Mouse (Mus musculus): ENCODE results near the gene Olfr178. TPM values are rescaled to one million over a fixed set of nuclear protein-coding genes. Genes with fewer than 3 reads are reported as not detected.

The Olfr178 gene
- not detected in 3 replicates for total RNA-seq (2017)

GRCm38 (mm10) chr16:58891963-58892362 lies at the start of gene Olfr178:
Gene Olfr178, minus strand, starts transcription at chr16:58892063.
- no peak for ATAC-seq (replicated peaks; ENCODE audit: insufficient number of reproducible peaks, low FRiP score, low TSS enrichment, poor library complexity, severe bottlenecking)

GRCm38 (mm10) chr16:58929292-58929691 lies 37.4 kb upstream of the Olfr178 start, which contains the start of gene Olfr180:
Gene Olfr180, minus strand, starts transcription at chr16:58929392.
- ATAC-seq (replicated peaks; ENCODE audit: insufficient number of reproducible peaks, low FRiP score, low TSS enrichment, poor library complexity, severe bottlenecking) = no peak

- no peak for ATAC-seq (replicated peaks; ENCODE audit: insufficient number of reproducible peaks, low FRiP score, low TSS enrichment, poor library complexity, severe bottlenecking)
These were observed 36.8 kb upstream of the Olfr178 start, which contains the start of gene Olfr181 for GRCm38 (mm10) chr16:58928655-58929054. Gene Olfr181, minus strand, starts transcription at chr16:58928755.

GRCm38 (mm10) chr16:58884416-58884815 lies 7.4 kb downstream of the Olfr178 start:
- no peak for ATAC-seq (replicated peaks; ENCODE audit: insufficient number of reproducible peaks, low FRiP score, low TSS enrichment, poor library complexity, severe bottlenecking)

GRCm38 (mm10) chr16:58874668-58875067 lies 17.2 kb downstream of the Olfr178 start, which contains the start of gene Olfr177:
Gene Olfr177, minus strand, starts transcription at chr16:58874768.
- no peak for ATAC-seq (replicated peaks; ENCODE audit: insufficient number of reproducible peaks, low FRiP score, low TSS enrichment, poor library complexity, severe bottlenecking)

GRCm38 (mm10) chr16:58861479-58861878 lies 30.4 kb downstream of the Olfr178 start:
- ATAC-seq (replicated peaks; ENCODE audit: insufficient number of reproducible peaks, low FRiP score, low TSS enrichment, poor library complexity, severe bottlenecking) = no peak

DNA sequence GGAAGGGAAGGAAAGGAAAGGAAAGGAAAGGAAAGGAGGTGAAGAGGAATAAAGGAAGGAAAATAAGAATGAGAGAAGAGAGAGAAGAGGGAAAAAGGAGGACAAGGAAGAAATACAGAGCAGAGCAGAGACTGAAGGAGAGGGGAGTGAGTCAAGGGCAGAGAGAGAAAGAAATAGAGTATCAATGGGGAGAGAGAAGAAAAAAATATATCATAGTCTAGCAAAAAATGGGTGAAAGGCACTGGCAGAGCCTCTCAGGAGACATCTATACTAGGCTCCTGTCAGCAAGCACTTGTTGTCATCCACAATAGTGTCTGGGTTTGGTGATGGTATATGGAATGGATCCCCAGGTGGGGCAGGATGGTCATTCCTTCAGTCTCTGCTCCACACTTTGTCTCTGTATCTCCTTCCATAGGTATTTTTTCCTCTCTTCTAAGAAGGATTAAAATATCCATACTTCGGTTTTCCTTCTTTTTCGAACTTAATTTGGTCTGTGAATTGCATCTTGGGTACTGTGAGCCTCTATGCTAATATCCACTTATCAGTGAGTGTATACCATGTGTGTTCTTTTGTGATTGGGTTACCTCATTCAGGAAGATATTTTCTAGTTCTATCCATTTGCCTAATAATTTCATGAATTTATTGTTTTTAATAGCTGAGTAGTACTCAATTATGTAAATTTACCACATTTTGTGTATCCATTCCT lies 31.7 kb downstream of the Olfr178 start:
- no peak for ATAC-seq (replicated peaks; ENCODE audit: insufficient number of reproducible peaks, low FRiP score, low TSS enrichment, poor library complexity, severe bottlenecking)

Other genes with a start within 250 kb of the Olfr178 start
- 7.1 to 14.9 TPM (median 10.7 TPM) in 3 replicates for gene Cpox, start 221.8 kb downstream of the Olfr178 start, total RNA-seq (2017)
- 1.7 TPM in 1 of 3 replicates, not detected in the others for gene Gpr15, start 173.0 kb downstream of the Olfr178 start, total RNA-seq (2017)
- 14.5 to 60.0 TPM (median 53.1 TPM) in 3 replicates for gene Cldnd1, start 164.2 kb downstream of the Olfr178 start, total RNA-seq (2017)
- gene Olfr172, start 128.9 kb downstream of the Olfr178 start, total RNA-seq (2017) = not detected in 3 replicates
- gene Olfr173, start 91.8 kb downstream of the Olfr178 start, total RNA-seq (2017) = not detected in 3 replicates
- gene Olfr175-ps1, start 65.3 kb downstream of the Olfr178 start, total RNA-seq (2017) = not detected in 3 replicates
- not detected in 3 replicates for gene Olfr177, start 17.3 kb downstream of the Olfr178 start, total RNA-seq (2017)
- gene Olfr181, start 36.7 kb upstream of the Olfr178 start, total RNA-seq (2017) = not detected in 3 replicates
- gene Olfr180, start 37.3 kb upstream of the Olfr178 start, total RNA-seq (2017) = not detected in 3 replicates
- not detected in 3 replicates for gene Olfr183, start 103.3 kb upstream of the Olfr178 start, total RNA-seq (2017)
- gene Olfr186, start 138.2 kb upstream of the Olfr178 start, total RNA-seq (2017) = not detected in 3 replicates
- not detected in 3 replicates for gene Olfr187, start 147.7 kb upstream of the Olfr178 start, total RNA-seq (2017)
- under 0.01 to 0.32 TPM in 2 of 3 replicates, not detected in the other for gene Olfr190, start 185.9 kb upstream of the Olfr178 start, total RNA-seq (2017)
- not detected in 3 replicates for gene Olfr191, start 197.8 kb upstream of the Olfr178 start, total RNA-seq (2017)
- gene Olfr193, start 219.8 kb upstream of the Olfr178 start, total RNA-seq (2017) = not detected in 3 replicates
- not detected in 3 replicates for gene Olfr194, start 229.0 kb upstream of the Olfr178 start, total RNA-seq (2017)